Mouse (Mus musculus) B cell, adult 62 days (primary cell): ENCODE data around the gene Klhdc2. TPM values are rescaled to one million over a fixed set of nuclear protein-coding genes. Genes with fewer than 3 reads are reported as not detected.

Source experiments
- total RNA-seq: library from RNA; stranded (reverse); gene quantifications from 4 replicates; pipeline ENCODE4 v1.2.4, GENCODE M21; 2023

The Klhdc2 gene
- total RNA-seq, result 18.8 to 22.0 TPM (median 19.7 TPM) in 4 replicates

DNA sequence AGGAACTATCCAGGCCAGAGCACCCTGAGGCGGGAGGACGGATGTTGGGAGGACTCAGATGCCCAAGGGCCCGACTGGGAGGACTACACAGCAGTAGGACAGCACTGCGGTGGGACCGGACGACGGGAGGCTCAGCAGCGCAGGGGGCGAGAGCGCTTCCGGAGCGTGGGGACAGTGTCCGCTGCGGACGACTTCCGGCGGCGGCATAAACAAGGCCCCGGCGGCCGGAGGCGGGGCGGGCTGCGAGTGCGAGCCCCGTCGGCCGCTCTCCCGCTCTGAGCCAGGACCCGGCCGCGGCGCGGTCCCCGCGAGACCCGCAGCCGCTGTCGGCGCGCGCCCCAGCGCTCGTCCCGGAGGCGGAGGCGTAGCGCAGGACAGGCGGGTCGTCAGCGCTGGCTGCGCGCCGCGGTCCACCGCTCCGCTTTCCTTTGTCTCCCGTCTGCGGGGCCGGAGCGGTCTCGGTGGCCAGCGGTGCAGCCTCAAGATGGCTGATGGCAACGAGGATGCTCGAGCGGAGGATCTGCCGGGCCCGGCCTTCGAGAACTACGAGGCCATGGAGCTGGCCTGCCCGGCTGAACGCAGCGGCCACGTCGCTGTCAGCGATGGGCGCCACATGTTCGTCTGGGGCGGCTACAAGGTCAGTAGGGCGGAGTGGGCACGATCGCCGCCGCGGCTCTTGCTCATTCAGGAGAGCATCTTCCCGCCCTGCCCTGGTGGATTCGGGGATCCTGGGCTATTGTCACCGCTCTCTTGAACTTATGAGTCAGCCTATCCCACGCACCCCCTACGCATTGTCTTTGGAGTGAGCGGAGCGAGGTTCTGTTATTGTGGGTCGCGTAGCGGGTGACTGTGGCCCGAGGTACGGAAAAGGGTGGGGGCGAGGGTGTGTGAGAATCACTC is at the start of gene Klhdc2:
Gene Klhdc2 (plus strand): TSS at position 171 of the 900 bp plus-strand sequence.

DNA sequence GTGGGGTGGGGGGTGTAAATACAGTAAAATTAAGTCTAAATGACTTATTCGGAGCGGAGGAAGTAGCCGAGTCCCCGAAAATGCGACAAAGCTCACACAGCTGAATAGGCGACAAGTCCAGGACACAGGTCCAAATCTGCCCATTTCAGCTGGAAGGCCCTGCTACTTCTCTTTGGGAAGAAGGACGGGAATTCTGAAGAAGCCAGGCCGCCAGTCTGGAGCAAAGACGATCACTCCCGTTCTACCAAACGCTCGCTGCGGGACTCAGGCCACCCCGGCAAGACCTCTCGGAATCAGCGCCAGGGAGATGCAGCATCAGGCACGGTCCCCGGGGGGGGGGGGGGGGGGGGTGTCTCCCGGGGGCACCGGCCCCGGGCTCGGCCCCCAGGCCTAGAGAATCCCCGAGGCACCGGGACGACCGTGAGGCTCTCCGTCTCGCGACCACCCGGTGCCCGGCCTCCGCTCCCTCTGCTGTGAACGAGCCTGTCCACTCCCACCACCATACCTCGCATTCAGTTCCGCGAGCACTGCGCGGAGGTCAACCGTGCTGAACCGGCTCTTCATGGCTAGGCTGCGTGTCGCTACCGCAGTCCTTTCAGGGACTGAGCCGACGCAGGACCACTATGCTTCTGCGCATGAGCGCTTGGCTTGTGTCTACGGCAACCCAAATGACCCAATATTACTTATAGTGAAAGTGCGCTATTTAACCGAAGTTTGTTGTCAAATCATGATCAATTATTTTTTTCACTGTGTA is 60.2 kb downstream of the Klhdc2 start, which contains the start of gene Nemf:
Gene Nemf (minus strand): TSS at position 620 of the 754 bp plus-strand sequence.

Other genes with a start within 250 kb of the Klhdc2 start
- gene Rps29, start 137.5 kb upstream of the Klhdc2 start, total RNA-seq, result 4,903 to 5,232 TPM (median 4,974 TPM) in 4 replicates
- gene Lrr1, start 127.9 kb upstream of the Klhdc2 start, total RNA-seq, result not detected in 4 replicates
- 346 to 407 TPM (median 379 TPM) in 4 replicates for gene Rpl36al, start 112.6 kb upstream of the Klhdc2 start, total RNA-seq
- gene Mgat2, start 112.5 kb upstream of the Klhdc2 start, total RNA-seq, result 23.6 to 29.7 TPM (median 27.2 TPM) in 4 replicates
- 5.9 to 8.0 TPM (median 7.2 TPM) in 4 replicates for gene Gm49383, start 99.6 kb upstream of the Klhdc2 start, total RNA-seq
- 1.4 to 2.3 TPM (median 2.2 TPM) in 4 replicates for gene Dnaaf2, start 98.3 kb upstream of the Klhdc2 start, total RNA-seq
- 2.6 to 9.5 TPM (median 3.8 TPM) in 4 replicates for gene Gm49384, start 92.4 kb upstream of the Klhdc2 start, total RNA-seq
- gene Pole2, start 68.5 kb upstream of the Klhdc2 start, total RNA-seq, result 3.0 to 5.5 TPM (median 3.4 TPM) in 4 replicates
- gene Klhdc1, start 55.5 kb upstream of the Klhdc2 start, total RNA-seq, result 4.0 to 6.4 TPM (median 5.3 TPM) in 4 replicates
- gene Nemf, start 60.5 kb downstream of the Klhdc2 start, total RNA-seq, result 102 to 118 TPM (median 115 TPM) in 4 replicates
- 301 to 323 TPM (median 309 TPM) in 4 replicates for gene Arf6, start 75.5 kb downstream of the Klhdc2 start, total RNA-seq
- 5.6 to 11.2 TPM (median 7.6 TPM) in 4 replicates for gene Gm9887, start 75.8 kb downstream of the Klhdc2 start, total RNA-seq